Mouse (Mus musculus): ENCODE data around the gene Borcs7. TPM values are rescaled to one million over a fixed set of nuclear protein-coding genes. Genes with fewer than 3 reads are reported as not detected.
A peak's percentile ranks its signal among the peaks of the same experiment; 100 is the strongest.

Borcs7 gene
- polyA plus RNA-seq, 1 experiment, result 13.0 TPM

GRCm38 (mm10) chr19:46690387-46690786 lies 681 bp downstream of the Borcs7 start:
- no peaks in the 10 kb centered on the region; the same call in 1 of the 2 replicates for H3K4me1 ChIP-seq (ENCODE audit: control insufficient read depth, insufficient read depth, low read length)
- H3K4me3 ChIP-seq (ENCODE audit: insufficient read depth, low read length), result peak overlapping the region; percentile 55
- no peak overlapping the region for H3K27ac ChIP-seq (ENCODE audit: insufficient read depth, low read length)
- no peak for TF ChIP-seq CTCF (IDR thresholded peaks at IDR 0.05; ENCODE audit: borderline replicate concordance, insufficient read depth, low read length)
- 0 out of 2 replicates have a peak, but pooled peaks have one; percentile 17 for TF ChIP-seq POLR2A (IDR thresholded peaks at IDR 0.05; ENCODE audit: low read depth, low read length)

GRCm38 (mm10) chr19:46691078-46691477 lies 1.4 kb downstream of the Borcs7 start:
- no peak overlapping the region for H3K4me3 ChIP-seq (ENCODE audit: insufficient read depth, low read length)
- TF ChIP-seq POLR2A (IDR thresholded peaks at IDR 0.05; ENCODE audit: low read depth, low read length), result no peak
- no peak for TF ChIP-seq CTCF (IDR thresholded peaks at IDR 0.05; ENCODE audit: borderline replicate concordance, insufficient read depth, low read length)

GRCm38 (mm10) chr19:46693146-46693545 lies 3.4 kb downstream of the Borcs7 start:
- TF ChIP-seq CTCF (IDR thresholded peaks at IDR 0.05; ENCODE audit: borderline replicate concordance, insufficient read depth, low read length) (no peak), POLR2A (IDR thresholded peaks at IDR 0.05; ENCODE audit: low read depth, low read length) (no peak)
- Histone ChIP-seq H3K27ac (ENCODE audit: insufficient read depth, low read length) (no peak overlapping the region), H3K4me1 (ENCODE audit: control insufficient read depth, insufficient read depth, low read length) (no peaks in the 10 kb centered on the region; the same call in 1 of the 2 replicates), H3K4me3 (ENCODE audit: insufficient read depth, low read length) (no peak overlapping the region)

More at GRCm38 (mm10) chr19:46691078-46691477, 1.4 kb downstream of the Borcs7 start:
- no peak overlapping the region for H3K27ac ChIP-seq (ENCODE audit: insufficient read depth, low read length)
- H3K4me1 ChIP-seq (ENCODE audit: control insufficient read depth, insufficient read depth, low read length), result no peaks in the 10 kb centered on the region; the same call in 1 of the 2 replicates

GRCm38 (mm10) chr19:46696482-46696881 lies 6.8 kb downstream of the Borcs7 start:
- H3K27ac ChIP-seq (ENCODE audit: insufficient read depth, low read length), result no peak overlapping the region
- no peak overlapping the region for H3K4me3 ChIP-seq (ENCODE audit: insufficient read depth, low read length)
- TF ChIP-seq CTCF (IDR thresholded peaks at IDR 0.05; ENCODE audit: borderline replicate concordance, insufficient read depth, low read length) (no peak), POLR2A (IDR thresholded peaks at IDR 0.05; ENCODE audit: low read depth, low read length) (no peak)
- H3K4me1 ChIP-seq (ENCODE audit: control insufficient read depth, insufficient read depth, low read length), result no peaks in the 10 kb centered on the region

GRCm38 (mm10) chr19:46696943-46697342 lies 7.2 kb downstream of the Borcs7 start:
- H3K27ac ChIP-seq (ENCODE audit: insufficient read depth, low read length), result no peak overlapping the region
- H3K4me3 ChIP-seq (ENCODE audit: insufficient read depth, low read length), result no peak overlapping the region
- H3K4me1 ChIP-seq (ENCODE audit: control insufficient read depth, insufficient read depth, low read length), result no peaks in the 10 kb centered on the region
- TF ChIP-seq POLR2A (IDR thresholded peaks at IDR 0.05; ENCODE audit: low read depth, low read length) (no peak), CTCF (IDR thresholded peaks at IDR 0.05; ENCODE audit: borderline replicate concordance, insufficient read depth, low read length) (no peak)

- Histone ChIP-seq H3K4me3 (ENCODE audit: insufficient read depth, low read length) (no peak overlapping the region), H3K27ac (ENCODE audit: insufficient read depth, low read length) (no peak overlapping the region), H3K4me1 (ENCODE audit: control insufficient read depth, insufficient read depth, low read length) (no peaks in the 10 kb centered on the region)
- TF ChIP-seq CTCF (IDR thresholded peaks at IDR 0.05; ENCODE audit: borderline replicate concordance, insufficient read depth, low read length) (no peak), POLR2A (IDR thresholded peaks at IDR 0.05; ENCODE audit: low read depth, low read length) (no peak)
These were observed 8.3 kb downstream of the Borcs7 start for GRCm38 (mm10) chr19:46697840-46698517.

- no peak for TF ChIP-seq CTCF (IDR thresholded peaks at IDR 0.05; ENCODE audit: borderline replicate concordance, insufficient read depth, low read length)
- TF ChIP-seq POLR2A (IDR thresholded peaks at IDR 0.05; ENCODE audit: low read depth, low read length), result no peak
These were observed 9.3 kb downstream of the Borcs7 start for GRCm38 (mm10) chr19:46699011-46699481.

GRCm38 (mm10) chr19:46701156-46701555 lies 11.4 kb downstream of the Borcs7 start:
- Histone ChIP-seq H3K4me3 (ENCODE audit: insufficient read depth, low read length) (no peak overlapping the region), H3K27ac (ENCODE audit: insufficient read depth, low read length) (no peak overlapping the region), H3K4me1 (ENCODE audit: control insufficient read depth, insufficient read depth, low read length) (no peaks in the 10 kb centered on the region)
- TF ChIP-seq CTCF (IDR thresholded peaks at IDR 0.05; ENCODE audit: borderline replicate concordance, insufficient read depth, low read length), result no peak
- TF ChIP-seq POLR2A (IDR thresholded peaks at IDR 0.05; ENCODE audit: low read depth, low read length), result no peak

More at GRCm38 (mm10) chr19:46699011-46699481, 9.3 kb downstream of the Borcs7 start:
- H3K4me1 ChIP-seq (ENCODE audit: control insufficient read depth, insufficient read depth, low read length), result no peaks in the 10 kb centered on the region
- no peak overlapping the region for H3K4me3 ChIP-seq (ENCODE audit: insufficient read depth, low read length)
- H3K27ac ChIP-seq (ENCODE audit: insufficient read depth, low read length), result no peak overlapping the region

- H3K27ac ChIP-seq (ENCODE audit: insufficient read depth, low read length), result no peak overlapping the region
- H3K4me1 ChIP-seq (ENCODE audit: control insufficient read depth, insufficient read depth, low read length), result no peaks in the 10 kb centered on the region
- H3K4me3 ChIP-seq (ENCODE audit: insufficient read depth, low read length), result no peak overlapping the region
- TF ChIP-seq POLR2A (IDR thresholded peaks at IDR 0.05; ENCODE audit: low read depth, low read length) (no peak), CTCF (IDR thresholded peaks at IDR 0.05; ENCODE audit: borderline replicate concordance, insufficient read depth, low read length) (no peak)
These were observed 16.2 kb downstream of the Borcs7 start for GRCm38 (mm10) chr19:46705779-46706495.

All from embryonic fibroblast, embryonic 13.5 days (primary cell).